Mouse (Mus musculus) left cerebral cortex, adult 9 months (tissue): ENCODE measurements around the gene Rarg.
A peak's percentile ranks its signal among the peaks of the same experiment; 100 is the strongest.
"Not testable (repeated sequence)": the region's sequence is repeated elsewhere in the genome, so short reads cannot be mapped to it uniquely, and the experiment has no call there.

ENCODE experiments used
- DNase-seq, 2 experiments: peaks; one replicate each; pipeline ENCODE4 v3.0.0; 2022; ENCODE audit warnings: low spot score in 2 of 2

Rarg gene

DNA sequence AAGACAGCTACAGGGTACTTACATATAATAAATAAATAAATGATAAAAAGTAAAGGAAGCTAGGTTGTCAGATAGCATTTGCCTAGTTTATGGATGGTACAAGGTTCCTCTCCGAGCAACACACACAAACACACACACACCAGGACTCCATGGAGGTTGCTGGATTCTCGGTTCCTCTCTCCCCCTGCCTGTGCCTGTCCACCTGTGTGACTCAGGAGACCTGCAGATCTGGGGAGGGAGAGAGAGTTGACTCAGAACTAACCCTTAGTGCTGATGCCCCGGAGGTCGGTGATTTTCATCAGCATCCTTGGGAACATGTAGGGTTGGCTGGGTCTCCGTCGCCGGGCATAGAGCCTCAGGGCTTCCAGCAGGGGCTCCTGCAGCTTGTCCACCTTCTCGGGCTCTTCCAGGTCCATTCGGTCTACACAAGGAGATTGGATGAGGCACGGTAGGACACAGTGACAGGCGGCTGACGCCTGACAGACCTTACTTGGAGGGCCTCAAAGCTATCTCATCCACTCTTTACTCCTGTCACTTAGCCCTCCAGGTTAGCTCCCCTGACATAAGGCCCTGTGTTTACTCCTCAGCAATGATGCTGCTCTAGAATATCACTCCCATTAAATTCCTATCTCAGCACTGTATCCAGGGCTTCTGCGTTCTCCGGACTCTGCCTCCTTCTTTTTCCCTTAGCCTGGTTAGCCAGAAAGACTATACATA lies 18.6 kb downstream of the Rarg start:
- DNase-seq: no peak

DNA sequence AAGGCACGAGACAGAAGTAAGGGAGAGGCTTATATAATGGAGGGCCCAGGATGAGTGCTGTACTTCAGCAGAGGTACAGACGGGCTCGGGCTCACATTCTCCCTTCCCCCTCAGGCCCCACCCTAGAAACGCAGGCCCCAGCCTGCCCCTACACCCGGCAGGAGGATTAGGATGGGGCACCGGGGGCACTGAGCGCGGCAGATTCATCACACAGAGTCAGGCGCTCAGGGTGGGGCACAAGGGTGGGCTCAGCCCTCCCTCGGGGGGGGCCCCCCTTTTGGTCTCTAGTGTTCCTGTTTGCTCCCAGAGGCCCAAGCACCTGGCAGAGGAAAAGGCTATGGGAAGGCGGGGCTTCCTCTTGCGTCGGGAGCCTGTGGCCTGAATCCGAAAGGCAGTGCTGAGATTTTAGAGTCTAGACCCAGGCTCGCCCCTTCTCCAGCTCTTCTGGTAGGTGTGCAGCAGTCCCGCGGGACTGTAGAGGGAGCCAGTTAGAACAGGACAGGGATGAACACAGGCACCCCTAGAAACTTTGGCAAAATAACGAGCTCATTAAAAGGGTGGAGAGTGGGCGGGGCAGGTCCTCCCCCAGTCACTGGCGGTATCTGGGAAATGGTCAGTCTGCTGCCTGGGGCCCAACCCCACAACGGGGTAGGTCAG lies 21.8 kb downstream of the Rarg start:
- no peak for DNase-seq

DNA sequence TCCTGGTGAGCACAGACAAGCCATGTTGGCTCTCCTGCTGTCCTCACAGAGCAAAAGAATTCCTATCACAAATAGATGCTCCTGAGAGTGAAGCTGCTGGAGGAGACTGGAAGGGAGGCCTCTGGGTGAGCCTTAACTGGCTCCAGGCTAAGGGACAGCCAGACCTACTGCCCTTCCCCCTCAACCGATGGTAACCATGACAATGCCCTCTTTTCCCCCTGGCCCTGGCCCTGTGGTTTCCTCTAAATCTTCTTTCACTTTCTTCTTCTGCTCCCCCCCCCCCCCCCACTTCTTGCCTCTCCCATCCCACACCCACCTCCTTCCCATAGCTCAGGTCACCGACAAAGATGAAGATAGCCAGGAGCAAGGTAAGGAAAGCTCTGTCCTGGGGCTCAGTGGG lies 23.4 kb downstream of the Rarg start:
- no peak for DNase-seq

DNA sequence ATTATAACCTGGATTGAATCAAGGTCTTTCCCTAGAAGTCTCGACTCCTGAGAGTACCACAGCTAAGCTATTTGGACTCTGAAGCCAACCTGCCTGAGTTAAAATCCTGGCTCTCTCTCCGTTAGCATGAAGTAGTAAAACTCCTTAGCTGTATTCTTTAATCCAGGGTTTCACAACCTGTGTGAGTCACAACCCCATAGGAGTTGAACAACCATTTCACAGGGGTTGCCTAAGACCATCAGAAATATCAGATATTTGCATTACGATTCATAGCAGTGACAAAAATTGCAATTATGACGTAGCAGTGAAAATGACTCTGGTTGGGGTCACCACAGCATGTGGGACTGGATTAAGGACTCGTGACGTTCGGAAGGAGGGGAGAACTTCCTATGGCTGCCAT lies 24.6 kb downstream of the Rarg start:
- no peak for DNase-seq

DNA sequence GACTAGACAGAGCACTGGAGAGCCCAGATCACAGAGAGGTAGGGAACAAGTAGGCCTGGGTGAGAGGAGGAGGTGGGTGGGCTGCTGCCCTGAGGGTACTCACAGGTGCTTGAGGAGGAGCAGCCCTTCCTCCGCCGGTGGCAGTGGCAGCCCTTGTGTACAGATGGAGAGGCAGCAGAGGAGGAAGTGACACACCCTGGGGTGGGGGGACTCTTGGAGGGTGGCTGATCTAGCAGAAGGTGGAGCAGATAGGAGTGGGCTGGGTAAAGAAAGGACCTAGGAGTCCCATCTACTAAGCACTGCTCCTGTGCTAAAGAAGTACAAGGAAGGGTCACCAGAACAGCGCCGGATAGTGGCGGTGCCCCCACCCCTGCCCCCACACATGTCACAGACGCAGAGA lies 25.6 kb downstream of the Rarg start, which contains the start of gene Itgb7:
Gene Itgb7, minus strand, starts transcription at position 197 of the 400 bp plus-strand sequence.
- DNase-seq: no peak

DNA sequence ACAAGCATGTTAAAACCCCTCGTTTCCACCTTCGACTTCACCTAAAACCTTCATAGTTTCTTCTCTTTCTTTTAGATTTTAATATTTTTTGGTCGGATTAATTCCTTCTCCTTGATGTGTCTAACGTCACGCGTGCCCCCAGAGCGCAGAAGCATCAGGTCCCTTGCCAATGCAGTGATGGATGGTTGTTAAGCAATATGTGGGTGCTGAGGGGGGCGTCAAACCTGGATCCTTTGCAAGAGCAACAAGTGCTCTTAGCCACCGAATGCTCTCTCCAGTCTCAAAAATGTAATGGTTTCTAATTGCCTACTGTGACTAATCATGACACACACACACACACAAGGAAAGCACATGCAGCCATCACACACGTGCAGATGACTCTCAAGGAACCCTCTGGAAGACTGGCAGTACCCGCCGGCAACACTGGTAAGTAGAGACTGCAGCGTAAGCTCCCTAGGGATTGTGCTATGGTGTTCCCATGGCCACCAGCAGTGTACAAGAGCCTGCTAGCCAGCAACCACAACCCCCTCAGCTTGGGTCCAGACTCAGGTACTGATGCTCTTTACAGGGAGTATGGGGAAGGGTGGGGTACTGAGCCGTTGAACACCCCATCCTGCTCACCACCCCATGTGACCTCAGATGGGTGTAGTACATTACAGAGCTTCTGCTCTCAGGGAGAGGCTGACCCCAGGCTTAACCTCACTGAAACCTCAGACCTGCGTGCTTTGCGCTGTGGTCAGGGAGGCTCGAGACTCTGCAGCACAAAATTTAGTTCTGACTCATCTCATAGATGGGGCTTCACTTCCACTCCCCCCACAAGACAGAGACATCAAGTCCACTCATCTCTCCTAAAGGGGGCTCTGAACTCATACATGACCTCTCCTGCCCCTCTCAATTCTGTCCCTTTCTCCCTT lies 26.7 kb downstream of the Rarg start:
- no peak for DNase-seq

DNA sequence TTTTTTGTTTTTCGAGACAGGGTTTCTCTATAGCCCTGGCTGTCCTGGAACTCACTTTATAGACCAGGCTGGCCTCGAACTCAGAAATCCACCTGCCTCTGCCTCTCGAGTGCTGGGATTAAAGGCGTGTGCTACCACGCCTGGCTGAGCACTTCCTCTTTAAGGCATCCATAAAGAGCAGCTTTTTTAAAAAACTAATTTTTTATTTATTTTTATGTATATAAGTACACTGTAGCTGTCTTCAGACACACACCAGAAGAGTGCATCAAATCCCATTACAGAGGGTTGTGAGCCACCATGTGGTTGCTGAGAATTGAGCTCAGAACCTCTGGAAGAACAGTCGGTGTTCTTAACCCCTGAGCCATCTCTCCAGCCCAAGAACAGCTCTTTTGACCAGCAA lies 31.7 kb downstream of the Rarg start:
- not testable (repeated sequence) for DNase-seq

DNA sequence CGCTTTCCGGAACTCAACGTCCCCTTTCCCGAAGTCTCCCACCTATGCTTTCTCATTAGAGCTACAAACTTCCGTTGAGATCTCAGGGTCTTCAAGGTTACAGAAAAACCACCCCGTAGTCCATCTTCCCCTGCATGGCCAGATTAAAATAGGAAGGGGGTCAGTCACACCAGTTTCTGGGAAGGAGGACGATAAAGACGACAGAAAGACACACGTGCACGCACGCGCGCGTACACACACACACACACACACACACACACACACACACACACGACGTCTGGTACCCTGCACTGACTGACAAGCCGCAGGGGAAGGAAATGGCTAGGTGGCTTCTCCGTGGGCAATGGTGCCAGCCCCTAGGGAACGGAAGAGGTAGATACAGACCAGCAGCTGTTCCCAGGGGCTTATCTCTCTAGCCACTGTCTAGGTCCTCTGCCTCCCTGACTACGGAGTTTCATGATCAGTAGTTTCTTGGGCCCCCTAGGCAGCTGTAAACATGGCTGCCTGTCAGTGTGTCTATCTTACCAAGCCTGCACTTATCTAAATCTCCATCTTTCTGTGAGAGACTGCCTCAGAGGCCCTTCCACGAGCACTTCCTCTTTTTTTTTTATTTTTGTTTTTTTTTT lies 32.2 kb downstream of the Rarg start:
- no peak for DNase-seq

DNA sequence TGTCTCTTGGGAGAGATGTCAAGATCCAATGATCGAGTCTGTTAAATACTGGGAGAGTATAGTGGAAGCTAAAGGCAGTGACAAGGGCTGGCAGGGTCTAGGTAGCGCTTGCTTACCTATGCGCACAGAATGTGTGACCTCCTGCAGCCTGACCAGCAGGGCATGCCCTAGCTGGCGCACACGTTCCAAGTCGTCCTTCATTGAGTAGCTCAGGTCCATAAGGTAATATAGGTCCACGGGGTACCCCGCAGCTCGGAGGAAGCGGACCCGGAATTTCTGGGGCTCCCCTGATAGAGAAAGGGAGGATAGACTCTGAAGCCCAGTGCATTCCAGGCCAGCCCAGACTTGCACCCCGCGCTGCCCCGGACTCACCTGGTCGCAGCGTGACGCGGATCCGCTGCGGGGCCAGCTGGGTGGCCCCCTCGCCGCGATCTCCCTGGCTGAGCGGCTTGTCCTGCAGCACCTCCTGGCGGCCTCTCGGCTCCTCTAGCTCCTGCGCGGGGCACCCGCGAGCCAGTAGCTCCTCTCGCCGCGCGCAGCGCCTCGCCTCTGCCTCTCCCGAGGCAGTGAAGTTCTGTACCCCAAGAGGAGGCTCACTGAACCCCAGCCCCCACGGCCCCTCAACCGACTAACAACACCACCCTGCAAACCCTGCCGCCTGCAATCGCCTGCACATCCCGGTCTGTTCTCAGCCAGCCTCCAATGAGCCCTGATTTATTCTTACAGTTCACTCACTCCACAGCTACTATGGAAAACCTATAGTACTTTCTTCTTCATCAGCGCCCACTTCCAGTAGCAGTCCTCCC lies 32.9 kb downstream of the Rarg start:
- DNase-seq: peak in 1 of 2 experiments; percentile 76

DNA sequence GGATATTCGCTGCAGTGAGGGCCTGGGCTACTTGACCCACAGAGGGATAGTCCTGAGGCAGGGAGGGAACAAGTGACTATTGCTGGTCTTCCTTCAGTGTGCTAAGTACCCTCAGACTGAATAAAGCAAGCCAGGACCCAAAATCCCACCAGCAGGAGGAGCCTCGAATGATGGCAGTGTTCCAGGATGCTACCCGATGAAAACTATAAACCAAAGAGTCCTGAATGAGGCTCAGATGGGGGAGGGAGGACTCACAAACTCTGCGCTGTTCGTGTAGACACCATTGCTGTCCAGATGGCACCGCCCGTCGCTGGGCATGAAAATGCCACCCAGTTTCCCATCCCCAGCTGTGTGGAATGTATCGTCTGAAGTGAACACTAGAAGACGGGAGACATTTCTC lies 34.9 kb downstream of the Rarg start:
- DNase-seq: no peak

DNA sequence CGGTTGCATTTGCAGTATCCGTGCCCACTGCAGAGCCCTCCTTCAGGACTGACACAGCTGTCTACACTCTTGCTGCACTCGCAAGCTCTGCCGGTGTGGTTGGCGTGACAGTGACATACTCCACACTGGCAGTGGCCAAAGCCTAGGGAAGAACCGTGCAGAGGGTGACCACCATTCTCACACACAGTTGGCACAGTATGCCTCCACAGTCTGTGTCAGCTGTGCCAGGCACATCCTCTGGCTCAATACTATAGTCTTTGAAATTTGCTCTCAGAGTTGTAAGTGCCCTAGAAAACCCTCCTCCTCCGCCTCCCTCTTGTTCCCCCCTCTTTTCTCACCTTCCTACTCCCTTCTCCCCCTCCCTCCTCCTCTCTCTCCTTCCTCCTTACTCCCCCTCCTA lies 40.0 kb downstream of the Rarg start:
- DNase-seq: no peak

DNA sequence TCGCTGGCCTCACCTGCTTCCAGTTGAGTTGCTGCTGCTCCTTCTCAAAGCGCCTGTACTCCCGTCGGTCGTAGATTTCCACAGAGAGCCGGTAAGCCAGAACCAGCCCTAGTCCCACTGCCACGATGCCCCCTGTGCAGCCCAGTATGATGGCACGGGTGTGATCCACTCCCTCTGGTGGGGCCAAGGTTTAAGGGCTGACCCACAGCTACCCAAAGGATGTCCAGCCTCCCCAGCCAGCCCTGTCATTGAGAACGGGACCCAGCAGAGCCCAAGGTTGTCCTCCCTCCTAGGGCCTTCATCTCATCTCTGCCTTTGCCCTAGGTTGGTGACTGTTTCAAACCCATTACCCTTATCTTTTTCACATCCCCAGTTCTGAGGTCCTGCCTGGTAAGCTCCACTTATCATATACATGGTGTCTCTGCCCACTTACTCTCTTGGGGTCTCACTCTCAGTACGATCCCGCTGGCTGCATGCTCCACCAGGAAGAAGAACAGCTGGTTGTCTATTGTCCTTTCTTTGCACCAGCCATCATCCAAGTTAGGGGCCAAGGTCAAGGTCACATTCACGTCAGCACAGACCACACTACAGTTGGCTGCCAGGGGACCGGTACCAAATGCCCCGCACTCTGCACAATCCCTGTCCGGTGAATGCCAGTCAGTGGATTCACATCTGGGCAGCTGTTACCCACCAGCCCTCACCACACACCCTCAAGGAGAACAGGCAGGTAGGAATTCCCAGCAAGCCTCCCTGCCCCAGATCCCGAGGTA lies 40.7 kb downstream of the Rarg start:
- no peak for DNase-seq

DNA sequence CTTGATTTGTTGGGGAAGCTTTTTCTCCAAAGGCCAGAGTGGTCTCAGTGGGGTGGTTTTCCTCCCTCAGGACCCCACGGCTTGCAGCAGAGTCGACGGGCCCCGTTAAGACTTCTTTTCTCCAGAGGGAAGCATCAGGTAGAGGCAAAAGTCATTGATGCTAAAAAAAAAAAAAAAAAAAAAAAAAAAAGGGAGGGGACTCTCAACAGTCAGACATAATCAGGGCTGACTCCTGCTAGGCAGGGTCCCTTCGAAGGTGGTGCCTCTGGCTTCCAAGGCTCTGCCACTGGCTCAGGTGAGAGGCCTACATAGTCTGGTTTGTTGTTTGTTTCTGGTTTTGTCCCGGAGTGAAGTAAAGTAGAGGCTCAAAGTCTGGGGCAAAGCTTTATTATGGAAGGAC lies 41.7 kb downstream of the Rarg start:
- DNase-seq: no peak

DNA sequence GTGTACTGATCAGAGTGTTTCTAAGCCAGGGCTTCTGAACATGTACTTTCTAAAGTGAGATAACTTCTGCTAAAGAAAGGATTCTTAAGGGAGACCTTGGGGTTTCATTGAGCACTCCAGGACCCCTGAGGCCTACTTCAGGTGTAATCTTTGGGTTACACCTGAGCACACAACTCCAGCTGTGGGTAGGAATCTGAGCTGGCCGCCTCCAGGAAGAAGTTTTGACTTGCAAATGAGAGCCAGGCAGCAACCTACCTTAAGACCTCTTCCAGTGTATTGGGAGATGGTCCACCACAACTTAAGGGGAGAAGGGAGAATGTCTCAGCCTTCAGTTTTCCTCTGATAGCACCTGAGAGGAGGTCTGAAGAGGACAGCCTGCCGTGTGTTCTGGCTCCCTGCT lies 43.2 kb downstream of the Rarg start:
- DNase-seq: no peak

DNA sequence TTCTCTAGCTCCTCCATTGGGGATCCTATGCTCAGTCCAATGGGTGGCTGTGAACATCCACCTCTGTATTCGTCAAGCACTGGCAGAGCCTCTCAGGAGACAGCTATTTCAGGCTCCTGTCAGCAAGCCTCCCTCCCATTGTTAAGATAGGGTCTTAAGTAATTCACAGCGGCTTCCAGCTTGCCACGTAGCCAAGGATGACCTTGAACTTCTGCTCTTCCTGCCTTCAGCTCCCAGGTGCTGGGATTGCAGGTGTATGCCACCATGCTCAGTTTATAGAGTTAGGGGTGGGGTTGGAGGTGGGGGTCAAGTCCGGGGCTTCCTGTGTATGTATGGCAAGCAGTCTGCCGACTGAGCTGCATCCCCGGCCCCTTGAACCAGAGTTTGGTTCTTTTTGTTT lies 45.4 kb downstream of the Rarg start:
- DNase-seq: no peak

DNA sequence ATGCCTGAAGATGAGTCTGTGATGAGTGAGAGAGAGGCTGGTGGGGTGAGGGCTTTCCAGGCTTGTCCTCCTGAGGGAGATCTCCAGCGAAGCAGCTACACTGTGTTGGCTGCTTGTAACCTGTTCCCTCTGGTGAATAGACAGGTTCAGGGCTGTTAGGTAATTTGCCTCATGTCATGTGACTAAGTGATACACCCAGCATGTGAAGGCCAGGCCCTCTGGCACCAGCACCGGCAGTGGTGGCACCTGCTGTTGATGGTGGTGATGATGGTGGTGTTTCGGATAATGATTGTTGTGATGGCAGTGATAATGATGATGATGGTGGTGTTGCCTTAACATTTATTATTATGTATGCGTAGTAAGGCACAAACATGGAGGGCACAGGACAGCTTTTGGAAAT lies 46.5 kb downstream of the Rarg start:
- DNase-seq: no peak

DNA sequence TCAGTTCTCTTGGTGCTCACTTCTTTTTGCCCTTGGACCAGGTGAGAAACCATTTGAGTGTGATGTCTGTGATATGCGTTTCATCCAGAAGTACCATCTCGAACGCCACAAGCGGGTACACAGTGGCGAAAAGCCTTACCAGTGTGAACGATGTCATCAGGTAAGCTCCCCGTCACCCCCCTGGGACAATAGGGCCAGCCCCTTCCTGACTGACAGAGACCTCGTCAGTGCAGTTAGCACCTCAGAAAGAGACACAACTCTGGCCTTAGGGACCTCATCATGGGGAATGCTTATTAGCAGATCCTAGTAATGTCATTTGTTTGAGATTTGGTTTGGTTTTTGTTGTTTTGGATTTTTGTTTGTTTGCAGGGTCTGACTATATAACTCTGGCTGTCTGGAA lies 48.2 kb downstream of the Rarg start:
- DNase-seq: no peak

DNA sequence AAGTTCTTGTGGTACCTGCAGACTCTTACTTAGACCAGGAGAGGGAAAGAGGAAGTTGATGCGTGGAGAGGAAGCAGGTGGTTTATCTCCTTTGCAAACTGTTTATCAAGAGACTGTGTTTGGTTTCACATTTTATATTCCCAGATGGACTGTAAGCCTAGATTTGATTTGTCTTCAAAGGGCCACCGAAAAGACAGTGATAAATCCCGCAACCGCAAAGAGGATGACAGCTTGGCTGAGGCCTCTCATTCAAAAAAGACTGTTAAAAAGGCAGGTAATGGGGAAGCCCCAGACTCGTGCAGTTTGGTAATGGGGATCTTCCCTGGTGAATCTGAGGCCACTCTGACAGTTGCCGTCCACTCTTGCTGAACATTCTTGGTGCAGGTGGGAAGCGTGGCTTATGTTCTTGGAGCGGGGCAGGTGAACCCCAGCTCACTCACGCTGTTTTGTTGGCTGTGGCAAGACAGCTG lies 49.2 kb downstream of the Rarg start:
- DNase-seq: no peak

DNA sequence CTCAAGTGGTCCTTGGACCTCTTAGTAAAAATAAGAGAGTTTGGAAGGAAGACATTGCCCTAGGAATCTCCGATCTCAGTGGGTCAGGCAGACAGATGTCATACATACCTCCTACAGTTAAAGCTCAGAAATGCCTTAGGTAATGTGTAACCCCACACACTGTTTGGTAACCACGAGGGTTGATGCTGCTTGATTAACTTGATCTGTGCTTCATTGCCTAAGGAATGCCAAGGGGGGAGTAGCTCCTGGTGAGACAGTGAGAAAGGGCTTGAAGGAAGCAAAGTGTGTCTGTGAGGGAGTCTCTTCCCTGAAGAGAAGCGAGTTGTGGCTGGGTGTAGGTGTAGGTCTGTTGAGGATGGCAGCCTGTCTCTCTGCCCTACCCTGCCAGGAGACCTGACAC lies 50.0 kb downstream of the Rarg start:
- no peak for DNase-seq

DNA sequence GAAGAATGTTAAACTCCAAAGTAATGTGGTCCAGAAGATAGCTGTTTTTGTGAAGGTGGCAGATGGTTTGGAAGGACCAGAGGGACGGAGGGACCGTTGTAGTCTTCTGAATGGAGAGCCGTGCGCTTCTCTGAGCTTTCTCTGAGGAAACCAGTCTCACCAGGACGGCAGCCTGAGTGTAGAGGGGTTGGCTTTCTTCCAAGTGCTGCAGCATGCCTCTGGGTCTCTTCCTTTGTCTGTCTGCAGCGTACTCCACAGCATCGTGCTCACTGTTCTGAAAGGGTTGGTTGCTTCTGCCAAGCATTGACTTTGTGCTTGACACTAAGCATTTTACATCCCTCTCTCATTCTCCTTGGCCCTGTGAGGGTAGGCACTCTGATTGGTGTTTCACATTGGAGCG lies 51.5 kb downstream of the Rarg start:
- DNase-seq: peak in 1 of 2 experiments; percentile 45
